Mouse (Mus musculus): ENCODE measurements around the gene Zfp512b. TPM values are rescaled to one million over a fixed set of nuclear protein-coding genes. Genes with fewer than 3 reads are reported as not detected.

Gene Zfp512b
- polyA plus RNA-seq, 1 experiment from 2014 or later, result 23.4 TPM

DNA sequence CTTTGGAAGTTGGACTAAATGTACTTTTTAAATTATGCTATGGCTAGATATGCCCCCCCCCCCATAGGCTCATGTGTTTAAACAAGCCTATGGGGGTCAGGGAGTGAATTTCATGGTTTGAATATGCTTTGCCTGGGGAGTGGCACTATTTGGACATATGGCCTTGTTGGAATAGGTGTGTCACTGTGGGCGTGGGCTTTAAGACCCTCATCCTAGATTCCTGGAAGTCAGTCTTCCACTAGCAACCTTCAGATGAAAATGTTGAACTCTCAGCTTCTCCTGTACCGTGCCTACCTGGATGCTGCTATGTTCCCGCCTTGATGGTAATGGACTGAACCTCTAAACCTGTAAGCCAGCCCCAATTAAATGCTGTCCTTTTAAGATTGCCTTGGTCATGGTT is 60.0 kb downstream of the Zfp512b start:
- H3K4me2 ChIP-seq, result no peak overlapping the region
- 88% methylated on average over 3 of the region's 3 CpGs for WGBS (ENCODE audit: insufficient replicate concordance)
- ATAC-seq, result no peak

More for the DNA sequence above, 60.0 kb downstream of the Zfp512b start:
- Histone ChIP-seq H3K9me3 (replicated peaks) (no peaks in the 10 kb centered on the region), H3K4me3 (no peak overlapping the region), H3K27me3 (replicated peaks) (no peaks in the 10 kb centered on the region), H3K36me3 (peaks cover 59% of the 10 kb centered on the region), H3K9ac (no peak overlapping the region), H3K27ac (no peak overlapping the region), H3K4me1 (peaks cover 21% of the 10 kb centered on the region)

Small RNA genes lying within 50 kb of the gene (microRNA-seq; reads per million reads assigned to microRNA genes)
- gene Mir7006, result not detected

Other genes with a start within 250 kb of the Zfp512b start
- 22.6 and 23.9 TPM in 2 replicates for gene Zgpat, start 227.9 kb downstream of the Zfp512b start, polyA plus RNA-seq (2016; fragmentation: Nextera tagmentation; extraction: Ambion mirVana)
- gene Arfrp1, start 227.4 kb downstream of the Zfp512b start, polyA plus RNA-seq (2016; fragmentation: Nextera tagmentation; extraction: Ambion mirVana), result 34.4 and 36.7 TPM in 2 replicates
- gene Lime1, start 212.7 kb downstream of the Zfp512b start, polyA plus RNA-seq (2016; fragmentation: Nextera tagmentation; extraction: Ambion mirVana), result 10.3 and 12.1 TPM in 2 replicates
- 15.5 and 16.9 TPM in 2 replicates for gene Zbtb46, start 133.4 kb downstream of the Zfp512b start, polyA plus RNA-seq (2016; fragmentation: Nextera tagmentation; extraction: Ambion mirVana)
- gene Abhd16b, start 99.6 kb downstream of the Zfp512b start, polyA plus RNA-seq (2016; fragmentation: Nextera tagmentation; extraction: Ambion mirVana), result 0.12 TPM in 1 of 2 replicates, not detected in the other
- 93.4 and 95.8 TPM in 2 replicates for gene Tpd52l2, start 95.7 kb downstream of the Zfp512b start, polyA plus RNA-seq (2016; fragmentation: Nextera tagmentation; extraction: Ambion mirVana)
- 43.6 and 45.0 TPM in 2 replicates for gene Dnajc5, start 72.3 kb downstream of the Zfp512b start, polyA plus RNA-seq (2016; fragmentation: Nextera tagmentation; extraction: Ambion mirVana)
- 30.7 and 32.7 TPM in 2 replicates for gene Uckl1, start 7.9 kb downstream of the Zfp512b start, polyA plus RNA-seq (2016; fragmentation: Nextera tagmentation; extraction: Ambion mirVana)
- 45.6 and 48.2 TPM in 2 replicates for gene Prpf6, start 935 bp downstream of the Zfp512b start, polyA plus RNA-seq (2016; fragmentation: Nextera tagmentation; extraction: Ambion mirVana)
- gene Samd10, start 6.4 kb upstream of the Zfp512b start, polyA plus RNA-seq (2016; fragmentation: Nextera tagmentation; extraction: Ambion mirVana), result 2.8 and 3.0 TPM in 2 replicates
- not detected in 2 replicates for gene Gm29797, start 64.2 kb upstream of the Zfp512b start, polyA plus RNA-seq (2016; fragmentation: Nextera tagmentation; extraction: Ambion mirVana)
- gene Sox18, start 78.8 kb upstream of the Zfp512b start, polyA plus RNA-seq (2016; fragmentation: Nextera tagmentation; extraction: Ambion mirVana), result 9.4 and 10.4 TPM in 2 replicates
- gene Tcea2, start 87.5 kb upstream of the Zfp512b start, polyA plus RNA-seq (2016; fragmentation: Nextera tagmentation; extraction: Ambion mirVana), result 4.6 and 4.7 TPM in 2 replicates
- gene Rgs19, start 101.2 kb upstream of the Zfp512b start, polyA plus RNA-seq (2016; fragmentation: Nextera tagmentation; extraction: Ambion mirVana), result 24.0 and 26.9 TPM in 2 replicates
- not detected in 2 replicates for gene Lkaaear1, start 105.6 kb upstream of the Zfp512b start, polyA plus RNA-seq (2016; fragmentation: Nextera tagmentation; extraction: Ambion mirVana)
- 0.89 and 0.94 TPM in 2 replicates for gene Oprl1, start 122.2 kb upstream of the Zfp512b start, polyA plus RNA-seq (2016; fragmentation: Nextera tagmentation; extraction: Ambion mirVana)
- 0.07 TPM in 1 of 2 replicates, not detected in the other for gene Myt1, start 170.5 kb upstream of the Zfp512b start, polyA plus RNA-seq (2016; fragmentation: Nextera tagmentation; extraction: Ambion mirVana)
- gene Pcmtd2, start 245.1 kb upstream of the Zfp512b start, polyA plus RNA-seq (2016; fragmentation: Nextera tagmentation; extraction: Ambion mirVana), result 18.2 TPM in 2 replicates